Mouse (Mus musculus) ES-E14 (cell line): ENCODE measurements around the gene Krt19. TPM values are rescaled to one million over a fixed set of nuclear protein-coding genes. Genes with fewer than 3 reads are reported as not detected.

ENCODE experiments used
- DNase-seq: peaks from one replicate; pipeline ENCODE4 v3.0.0-alpha.2; 2013; ENCODE audit warnings: low read depth, low spot score
- H3K27ac ChIP-seq: 2 replicates; pipeline ENCODE4 v1.5.1; 2012; ENCODE audit warnings: low read depth, mild to moderate bottlenecking, low read length, moderate library complexity, mixed read lengths; ENCODE audit not compliant: poor library complexity, insufficient read depth, severe bottlenecking
- H3K36me3 ChIP-seq: 2 replicates; pipeline ENCODE4 v1.6.1; 2012; ENCODE audit warnings: mild to moderate bottlenecking, low read length, moderate library complexity, mixed read lengths; ENCODE audit not compliant: control insufficient read depth, poor library complexity, insufficient read depth, severe bottlenecking
- H3K4me1 ChIP-seq, 2 experiments: fragments of 150-350 bp in 1 of 2; sonication (generic) in 1 of 2; 2 replicates each; pipeline ENCODE4 v1.6.1; 2012; ENCODE audit warnings: low read length in 2 of 2, mild to moderate bottlenecking in 1 of 2, mixed read lengths in 1 of 2; ENCODE audit not compliant: control insufficient read depth in 2 of 2, insufficient read depth in 2 of 2, poor library complexity in 1 of 2
- H3K4me3 ChIP-seq, 2 experiments: fragments of 150-350 bp in 1 of 2; sonication (generic) in 1 of 2; 2 replicates each; pipeline ENCODE4 v1.5.1; 2012; ENCODE audit warnings: low read length in 2 of 2, low read depth in 1 of 2, mild to moderate bottlenecking in 1 of 2, mixed read lengths in 1 of 2; ENCODE audit not compliant: insufficient read depth in 1 of 2, poor library complexity in 1 of 2, severe bottlenecking in 1 of 2
- H3K9ac ChIP-seq: 2 replicates; pipeline ENCODE4 v1.6.1; 2012; ENCODE audit warnings: low read depth, mild to moderate bottlenecking, low read length, mixed read lengths; ENCODE audit not compliant: poor library complexity, insufficient read depth, severe bottlenecking
- H3K9me3 ChIP-seq: fragments of 150-350 bp; sonication (generic); 2 replicates; pipeline ENCODE4 v1.6.1; 2012; ENCODE audit warnings: low read depth, mild to moderate bottlenecking, low read length; ENCODE audit not compliant: control insufficient read depth, insufficient read depth
- CHD2 ChIP-seq: IDR thresholded peaks from 2 replicates; pipeline ENCODE4 v1.6.1; 2014; ENCODE audit warnings: mild to moderate bottlenecking, low read depth, low read length, inconsistent platforms
- HCFC1 ChIP-seq: IDR thresholded peaks from 2 replicates; pipeline ENCODE4 v1.6.1; 2012; ENCODE audit warnings: low read length, inconsistent platforms, borderline replicate concordance; ENCODE audit not compliant: insufficient read depth
- MAFK ChIP-seq: IDR thresholded peaks from 2 replicates; pipeline ENCODE4 v1.6.1; 2014; ENCODE audit warnings: mild to moderate bottlenecking, low read depth, low read length, inconsistent platforms; ENCODE audit not compliant: insufficient read depth
- ZC3H11A ChIP-seq: IDR thresholded peaks from 2 replicates; pipeline ENCODE4 v1.6.1; 2012; ENCODE audit warnings: low read depth, mild to moderate bottlenecking, inconsistent platforms, low read length, borderline replicate concordance
- ZNF384 ChIP-seq: IDR thresholded peaks from 2 replicates; pipeline ENCODE4 v1.6.1; 2012; ENCODE audit warnings: low read depth, low read length, inconsistent platforms
- in situ Hi-C, 2 experiments: fragments of 600-800 bp; cut with MboI; formaldehyde crosslinking; loops; one replicate each; pipeline ENCODE4 v1.15.1; 2025; ENCODE audit warnings: low sequenced_read_pairs in 2 of 2, inconsistent platforms in 1 of 2; ENCODE audit not compliant: unreplicated experiment in 2 of 2
- total RNA-seq: library from RNA; depleted of rRNA; stranded (reverse); fragments of 300-350 nt; gene quantifications from 2 replicates; pipeline ENCODE4 v1.2.3, GENCODE M21; 2012

Gene Krt19
- total RNA-seq, 1 experiment = 79.9 TPM

- no peak for TF ChIP-seq ZNF384
- no peak for TF ChIP-seq ZC3H11A
- TF ChIP-seq HCFC1 = no peak
- no peak for TF ChIP-seq MAFK
- TF ChIP-seq CHD2 = no peak
- no peak overlapping the region for H3K9ac ChIP-seq
- in situ Hi-C loops = no loop called here
- H3K36me3 ChIP-seq = no peaks in the 10 kb centered on the region
- DNase-seq = no peak
- H3K9me3 ChIP-seq = no peaks in the 10 kb centered on the region
- no peaks in the 10 kb centered on the region for H3K4me1 ChIP-seq
- no peak overlapping the region for H3K4me3 ChIP-seq
- no peak overlapping the region for H3K27ac ChIP-seq
Measured at GRCm38 (mm10) chr11:100112935-100113741, 35.3 kb downstream of the Krt19 start.

DNA sequence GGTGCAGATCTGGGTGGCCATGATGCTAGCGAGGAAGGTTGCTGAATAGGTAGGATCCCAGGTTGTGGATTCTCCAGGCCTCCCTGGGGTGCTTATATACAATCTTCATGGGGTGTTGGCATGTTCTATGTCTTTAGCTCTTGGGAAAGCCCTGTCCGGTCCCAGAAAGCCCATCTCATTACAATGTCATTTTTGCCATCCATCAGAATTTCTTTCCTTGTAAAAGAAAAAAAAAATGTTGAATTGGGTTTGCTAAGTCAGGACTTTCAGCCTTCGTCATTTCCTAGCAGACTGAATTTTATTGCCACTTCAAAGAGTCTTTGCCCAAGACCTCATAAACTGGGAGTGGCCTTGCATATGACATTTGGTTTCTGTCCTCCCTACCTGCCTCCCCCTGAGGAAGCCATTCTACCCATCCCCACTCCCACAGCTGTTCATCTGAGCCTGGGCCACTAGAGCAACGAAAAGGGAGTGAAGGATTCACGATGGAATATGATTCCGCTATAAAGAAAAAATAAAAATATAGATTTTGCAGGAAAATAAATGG is 42.8 kb downstream of the Krt19 start, which contains the start of gene Krt36:
TSS of gene Krt36 (minus strand) at position 51 of the 547 bp plus-strand sequence.
- no peak for DNase-seq
- in situ Hi-C loops = no loop called here
- no peak within 1 kb of the TSS for H3K4me3 ChIP-seq
- TF ChIP-seq HCFC1 = no peak
- no peak for TF ChIP-seq CHD2
- TF ChIP-seq ZC3H11A = no peak
- TF ChIP-seq ZNF384 = no peak
- no peak for TF ChIP-seq MAFK
- H3K27ac ChIP-seq = no peak within 1 kb of the TSS
- no peaks in the 10 kb centered on the region for H3K36me3 ChIP-seq
- H3K9me3 ChIP-seq = no peaks in the 10 kb centered on the region
- no peak within 1 kb of the TSS for H3K9ac ChIP-seq
- H3K4me1 ChIP-seq = no peaks in the 10 kb centered on the region

- no peaks in the 10 kb centered on the region for H3K9me3 ChIP-seq
- H3K36me3 ChIP-seq = no peaks in the 10 kb centered on the region
- no peak overlapping the region for H3K4me3 ChIP-seq
- in situ Hi-C loops = no loop called here
- no peak overlapping the region for H3K9ac ChIP-seq
- TF ChIP-seq ZNF384 (no peak), ZC3H11A (no peak), HCFC1 (no peak), MAFK (no peak), CHD2 (no peak)
- no peaks in the 10 kb centered on the region for H3K4me1 ChIP-seq
- no peak for DNase-seq
- H3K27ac ChIP-seq = no peak overlapping the region
Measured at GRCm38 (mm10) chr11:100102693-100103429, 45.6 kb downstream of the Krt19 start.

DNA sequence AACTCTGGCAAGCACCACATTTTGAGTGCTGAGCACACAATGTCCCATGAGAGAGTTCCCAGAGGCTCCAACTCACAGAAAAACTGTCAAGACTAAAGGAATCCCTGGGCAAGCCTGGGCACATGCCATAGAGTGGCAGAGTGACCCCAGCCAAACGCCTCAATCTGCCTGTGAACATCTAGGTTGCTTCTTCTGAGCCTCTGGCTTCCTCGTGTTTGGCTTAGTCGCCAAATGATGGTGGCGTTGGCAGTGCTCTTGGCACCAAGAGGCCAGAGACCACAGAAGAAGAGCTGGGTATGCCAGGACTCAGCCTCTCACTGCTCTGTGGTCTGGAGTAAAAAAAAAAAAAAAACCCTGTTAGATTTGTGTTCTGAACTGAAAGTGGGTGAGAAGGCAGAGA is 48.1 kb downstream of the Krt19 start:
- Histone ChIP-seq H3K27ac (no peak overlapping the region), H3K9ac (no peak overlapping the region), H3K4me3 (no peak overlapping the region), H3K9me3 (no peaks in the 10 kb centered on the region), H3K4me1 (no peaks in the 10 kb centered on the region), H3K36me3 (no peaks in the 10 kb centered on the region)
- TF ChIP-seq HCFC1 = no peak
- in situ Hi-C loops = no loop called here
- DNase-seq = no peak
